Mouse (Mus musculus) retina, postnatal 1 day (tissue): ENCODE results near the gene Clcn7.
A peak's percentile ranks its signal among the peaks of the same experiment; 100 is the strongest.
"Not testable (repeated sequence)": the region's sequence is repeated elsewhere in the genome, so short reads cannot be mapped to it uniquely, and the experiment has no call there.

ENCODE experiments used
- DNase-seq: peaks from one replicate; pipeline ENCODE4 v3.0.0-alpha.2; 2012

The Clcn7 gene

GRCm38 (mm10) chr17:25133275-25133698 is at the start of gene Clcn7:
Gene Clcn7 (plus strand): TSS chr17:25133391.
- peak; percentile 94 for DNase-seq

- DNase-seq: no peak
Observed at GRCm38 (mm10) chr17:25083444-25083931, 49.7 kb upstream of the Clcn7 start, which contains the start of gene Tmem204. Gene Tmem204 (minus strand): TSS chr17:25083591.

- DNase-seq: no peak
Observed at GRCm38 (mm10) chr17:25084835-25085385, 48.3 kb upstream of the Clcn7 start.

GRCm38 (mm10) chr17:25086724-25087123 is 46.5 kb upstream of the Clcn7 start:
- DNase-seq: no peak

GRCm38 (mm10) chr17:25089158-25089557 is 44.0 kb upstream of the Clcn7 start:
- no peak for DNase-seq

- DNase-seq: no peak
Observed at GRCm38 (mm10) chr17:25090450-25090849, 42.7 kb upstream of the Clcn7 start.

GRCm38 (mm10) chr17:25096221-25096620 is 37.0 kb upstream of the Clcn7 start:
- DNase-seq: no peak

GRCm38 (mm10) chr17:25100052-25100451 is 33.1 kb upstream of the Clcn7 start:
- no peak for DNase-seq

GRCm38 (mm10) chr17:25101338-25101737 is 31.9 kb upstream of the Clcn7 start:
- no peak for DNase-seq

- no peak for DNase-seq
Observed at GRCm38 (mm10) chr17:25107786-25108185, 25.4 kb upstream of the Clcn7 start.

GRCm38 (mm10) chr17:25109578-25109977 is 23.6 kb upstream of the Clcn7 start:
- DNase-seq: peak; percentile 67

- DNase-seq: no peak
Observed at GRCm38 (mm10) chr17:25110590-25110989, 22.6 kb upstream of the Clcn7 start.

- DNase-seq: no peak
Observed at GRCm38 (mm10) chr17:25111220-25111619, 22.0 kb upstream of the Clcn7 start.

GRCm38 (mm10) chr17:25111739-25112422 is 21.3 kb upstream of the Clcn7 start:
- no peak for DNase-seq

- no peak for DNase-seq
Observed at GRCm38 (mm10) chr17:25112423-25112810, 20.8 kb upstream of the Clcn7 start.

- DNase-seq: no peak
Observed at GRCm38 (mm10) chr17:25114908-25115645, 18.1 kb upstream of the Clcn7 start.

- peak; percentile 96 for DNase-seq
Observed at GRCm38 (mm10) chr17:25115664-25116432, 17.3 kb upstream of the Clcn7 start, which contains the start of gene Telo2. Gene Telo2 (minus strand): TSS chr17:25115967.

- no peak for DNase-seq
Observed at GRCm38 (mm10) chr17:25117263-25117662, 15.9 kb upstream of the Clcn7 start.

- no peak for DNase-seq
Observed at GRCm38 (mm10) chr17:25120406-25120805, 12.8 kb upstream of the Clcn7 start, which contains the start of gene Ptx4. Gene Ptx4 (plus strand): TSS chr17:25120760.

GRCm38 (mm10) chr17:25123979-25124378 is 9.2 kb upstream of the Clcn7 start:
- DNase-seq: peak; percentile 33

GRCm38 (mm10) chr17:25125442-25126060 is 7.6 kb upstream of the Clcn7 start:
- not testable (repeated sequence) for DNase-seq

GRCm38 (mm10) chr17:25127079-25127478 is 6.1 kb upstream of the Clcn7 start:
- peak; percentile 48 for DNase-seq
